Mouse (Mus musculus): ENCODE results near the gene Nelfe. TPM values are rescaled to one million over a fixed set of nuclear protein-coding genes. Genes with fewer than 3 reads are reported as not detected.
A peak's percentile ranks its signal among the peaks of the same experiment; 100 is the strongest.
"Not testable (repeated sequence)": the region's sequence is repeated elsewhere in the genome, so short reads cannot be mapped to it uniquely, and the experiment has no call there.

The Nelfe gene
- 53.8 and 77.2 TPM in 2 replicates for polyA plus RNA-seq (2012; rRNA removed)

GRCm38 (mm10) chr17:34849722-34850516 lies at the start of gene Nelfe, which contains the start of gene Skiv2l:
TSS of gene Nelfe (plus strand) at chr17:34850391.
TSS of gene Skiv2l (minus strand) at chr17:34850210.
- DNase-seq (ENCODE audit: low read depth), result no peak

GRCm38 (mm10) chr17:34800781-34801305 lies 49.3 kb upstream of the Nelfe start:
- DNase-seq (ENCODE audit: low read depth), result not testable (repeated sequence)

GRCm38 (mm10) chr17:34802756-34803155 lies 47.4 kb upstream of the Nelfe start:
- DNase-seq (ENCODE audit: low read depth), result not testable (repeated sequence)

DNA sequence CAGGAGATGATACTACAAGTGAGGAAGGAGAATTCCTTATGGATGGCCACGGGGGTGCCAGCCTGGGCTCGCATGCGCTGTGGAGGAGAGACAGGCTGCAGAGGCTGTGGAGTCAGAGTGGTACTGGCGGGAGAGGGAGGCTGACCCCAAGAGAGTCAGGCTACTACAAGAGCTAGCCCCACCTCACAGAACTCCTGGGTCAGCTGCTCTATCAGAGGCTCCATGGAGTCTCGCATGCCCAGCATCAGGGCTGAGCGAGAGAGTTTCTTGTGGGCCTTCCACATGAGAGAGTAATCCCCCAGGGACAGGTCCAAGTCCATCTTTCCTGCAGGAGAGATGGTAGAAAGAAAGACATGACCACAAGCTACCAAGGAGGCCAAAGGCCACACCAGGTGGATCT lies 46.8 kb upstream of the Nelfe start:
- not testable (repeated sequence) for DNase-seq (ENCODE audit: low read depth)

GRCm38 (mm10) chr17:34804301-34804700 lies 45.9 kb upstream of the Nelfe start, which contains the start of gene Cyp21a1:
TSS of gene Cyp21a1 (minus strand) at chr17:34804561.
- DNase-seq (ENCODE audit: low read depth), result not testable (repeated sequence)

DNA sequence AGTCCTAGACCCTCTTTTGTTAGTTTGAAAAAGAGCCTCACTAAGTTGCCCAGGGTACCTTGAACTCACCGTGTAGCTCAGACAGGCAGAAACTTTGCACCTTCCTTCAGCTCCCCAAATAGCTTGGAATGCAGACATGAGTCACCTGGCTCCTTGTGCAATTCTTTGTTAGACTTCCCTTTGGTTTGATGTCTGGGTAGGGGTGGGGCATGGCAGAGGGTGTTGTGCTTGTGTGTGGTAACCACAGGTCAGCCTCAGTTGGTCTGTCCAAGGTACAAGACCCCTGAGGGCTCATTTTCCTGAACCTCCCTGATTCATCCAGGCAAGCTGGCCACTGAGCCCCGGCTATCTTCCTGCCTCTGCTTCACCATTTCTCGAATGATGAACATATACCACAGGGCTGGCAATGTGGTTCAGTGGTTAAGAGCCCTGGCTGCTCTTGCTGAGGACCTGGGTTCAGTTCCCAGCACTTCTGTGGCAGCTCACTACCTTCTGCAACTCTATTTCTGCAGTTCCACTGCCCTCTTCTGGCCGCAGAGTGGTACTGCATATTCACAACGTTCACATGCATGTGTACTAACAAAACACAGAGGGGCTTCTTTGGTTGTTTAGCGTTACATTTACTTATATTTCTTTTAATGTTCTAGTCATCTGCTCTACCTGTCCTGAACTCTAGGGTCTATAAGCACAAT lies 45.2 kb upstream of the Nelfe start:
- DNase-seq (ENCODE audit: low read depth), result no peak

- no peak for DNase-seq (ENCODE audit: low read depth)
Measured at GRCm38 (mm10) chr17:34807176-34807575, 43.0 kb upstream of the Nelfe start.

GRCm38 (mm10) chr17:34808599-34809205 lies 41.5 kb upstream of the Nelfe start:
- no peak for DNase-seq (ENCODE audit: low read depth)

DNA sequence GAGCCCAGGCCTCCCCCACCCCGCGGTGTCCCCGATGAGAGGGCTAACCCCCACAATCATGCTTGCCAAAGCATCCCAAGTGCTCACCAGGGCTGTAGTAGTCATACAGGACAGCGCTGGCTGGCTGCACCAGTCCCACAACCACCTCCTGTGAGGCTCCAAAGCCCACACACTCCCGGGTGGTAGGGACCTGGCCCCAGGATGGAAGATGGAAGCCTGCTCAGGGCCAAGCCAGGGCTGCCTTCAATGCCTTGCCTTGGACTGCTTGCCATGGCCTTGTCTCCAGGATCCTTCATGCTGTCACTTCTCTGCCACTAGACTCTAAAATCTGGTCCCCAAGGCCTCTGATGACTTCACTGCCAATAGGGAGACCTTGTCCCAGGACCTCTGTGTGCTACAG lies 39.8 kb upstream of the Nelfe start:
- DNase-seq (ENCODE audit: low read depth), result not testable (repeated sequence)

DNA sequence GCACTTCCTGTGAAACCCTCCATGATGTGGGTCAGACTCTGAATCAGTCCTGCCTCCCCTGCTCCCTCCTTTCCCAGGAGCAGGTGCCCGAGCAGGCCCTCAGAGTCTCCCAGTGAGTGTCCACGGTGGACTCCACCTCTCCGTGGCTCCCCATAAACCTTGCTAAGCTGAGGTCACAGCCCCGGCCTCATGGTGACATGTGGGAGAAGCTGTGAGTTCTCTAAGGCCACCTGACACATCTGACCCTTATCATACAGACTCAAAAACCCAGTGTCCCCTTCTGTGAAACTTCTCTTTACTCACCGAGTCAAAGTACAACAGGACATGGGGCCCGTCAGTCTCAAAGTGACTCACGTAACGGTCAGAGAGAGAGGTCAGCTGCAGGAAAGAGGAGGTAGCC lies 39.4 kb upstream of the Nelfe start:
- not testable (repeated sequence) for DNase-seq (ENCODE audit: low read depth)

DNA sequence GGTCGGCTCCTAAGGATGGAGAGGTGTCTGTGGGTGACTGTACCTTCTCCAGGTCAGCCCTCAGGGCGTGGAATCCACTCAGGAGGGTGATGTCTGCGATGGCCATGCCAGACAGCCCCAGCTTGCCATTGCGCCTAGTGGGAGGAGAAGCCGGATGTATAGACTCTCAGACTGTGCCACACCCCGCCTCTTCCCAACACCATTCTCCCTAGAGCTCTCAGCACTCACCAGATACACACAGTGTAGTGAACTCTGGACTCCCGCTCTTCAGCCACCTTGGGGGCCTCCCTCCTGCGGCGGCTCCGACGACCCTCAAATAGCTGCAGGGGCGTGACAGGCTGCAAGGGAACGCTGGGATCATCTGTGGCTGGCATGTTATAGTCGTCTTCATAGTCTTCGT lies 38.9 kb upstream of the Nelfe start:
- DNase-seq (ENCODE audit: low read depth), result no peak

DNA sequence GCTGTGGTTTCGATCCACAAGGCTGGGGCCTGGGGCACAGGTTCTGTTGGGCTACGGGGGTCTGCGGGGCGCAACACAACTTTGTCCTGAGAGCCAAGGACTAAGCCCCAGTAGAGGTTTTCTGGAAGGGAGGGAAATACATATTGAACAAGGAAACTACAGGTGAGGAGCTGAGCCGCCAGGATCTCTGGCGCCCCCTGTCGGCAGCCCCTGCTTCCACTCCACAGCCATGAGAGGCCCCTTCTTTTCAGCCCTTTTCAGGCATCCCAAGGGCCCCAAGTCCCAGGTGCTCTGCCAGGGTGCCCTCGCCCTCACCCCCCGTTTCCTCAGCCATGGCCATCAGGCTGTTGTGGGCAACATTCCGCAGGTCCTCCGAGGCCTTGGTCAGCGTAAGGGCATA lies 36.4 kb upstream of the Nelfe start:
- DNase-seq (ENCODE audit: low read depth), result not testable (repeated sequence)

GRCm38 (mm10) chr17:34814818-34815370 lies 35.3 kb upstream of the Nelfe start:
- DNase-seq (ENCODE audit: low read depth), result no peak

DNA sequence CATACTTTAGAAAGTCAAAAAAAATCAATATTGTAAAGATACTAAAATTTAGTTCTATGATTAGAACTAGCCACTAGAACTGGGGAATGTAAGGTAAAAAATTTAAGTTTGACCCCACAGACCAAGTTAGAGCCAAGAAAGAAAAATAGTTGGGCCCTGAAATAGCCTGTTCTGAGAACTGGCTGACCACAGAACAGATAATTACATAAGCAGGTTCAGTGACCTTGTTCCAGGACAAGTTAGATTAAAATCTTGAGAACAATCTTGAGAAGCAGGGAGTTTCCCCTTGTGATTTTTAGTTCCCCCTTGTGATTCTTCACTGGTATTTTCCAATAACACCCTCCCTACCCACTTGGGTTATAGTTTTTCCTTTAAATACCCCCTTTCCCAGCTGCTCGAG lies 19.4 kb upstream of the Nelfe start:
- DNase-seq (ENCODE audit: low read depth), result not testable (repeated sequence)

DNA sequence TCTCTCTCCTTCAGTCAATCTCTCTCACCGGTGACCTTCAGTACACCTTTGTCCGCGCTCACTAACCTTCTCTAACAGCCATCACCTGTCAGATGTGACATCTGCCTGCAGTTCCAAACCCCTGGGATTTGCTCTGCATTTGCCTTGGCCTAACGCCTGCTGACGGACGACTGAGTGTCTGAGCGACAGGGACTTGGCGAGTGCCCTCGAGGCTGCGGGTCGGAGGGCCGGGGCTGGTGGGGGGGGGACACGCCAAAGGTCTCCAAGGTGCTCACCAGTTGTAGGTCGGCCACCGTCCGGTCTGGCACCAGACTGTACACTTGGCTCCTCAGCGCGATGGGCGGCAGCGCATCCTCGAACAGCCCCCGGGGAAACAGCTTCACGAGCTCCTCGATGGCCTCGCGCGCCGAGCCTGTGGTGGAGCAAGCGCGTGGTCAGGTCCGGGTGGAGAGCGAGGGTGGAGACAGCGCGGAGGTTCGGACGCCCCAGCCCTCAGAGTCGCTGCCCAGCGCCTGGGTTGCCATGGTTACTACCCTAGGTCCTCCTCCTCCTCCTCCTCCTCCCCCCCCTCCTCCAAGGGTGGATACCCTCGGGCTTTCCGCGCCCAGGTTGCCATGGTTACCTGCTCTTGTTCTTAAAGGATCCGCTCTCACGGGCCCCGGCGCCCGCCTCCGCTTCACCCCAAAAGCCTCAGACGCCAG lies 13.9 kb upstream of the Nelfe start:
- no peak for DNase-seq (ENCODE audit: low read depth)

DNA sequence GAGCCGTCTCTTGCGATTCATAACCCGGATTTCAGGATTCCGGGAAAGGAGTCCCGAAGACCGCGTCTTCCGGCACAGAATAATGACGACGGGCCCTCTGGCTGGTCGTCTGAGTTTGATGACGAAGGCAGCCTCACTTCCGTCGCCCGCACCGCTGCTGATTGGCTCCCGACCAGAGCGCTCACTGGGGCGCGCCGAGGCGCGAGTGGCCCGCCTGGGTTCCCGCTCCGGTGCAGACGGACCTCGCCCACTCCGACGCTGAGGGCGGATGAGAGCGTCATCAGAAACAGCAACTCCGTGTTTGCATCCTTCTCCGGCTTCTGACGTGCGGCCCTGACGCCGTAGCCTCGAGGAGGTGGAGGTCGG lies 13.4 kb upstream of the Nelfe start, which contains the start of the genes Stk19 and Dxo:
Gene Stk19 (minus strand): TSS at position 90 of the 366 bp plus-strand sequence.
Gene Dxo (plus strand): TSS at position 164 of the 366 bp plus-strand sequence.
- DNase-seq (ENCODE audit: low read depth), result peak; percentile 42

- DNase-seq (ENCODE audit: low read depth), result no peak
Measured at GRCm38 (mm10) chr17:34837464-34838324, 12.5 kb upstream of the Nelfe start.

GRCm38 (mm10) chr17:34838785-34839184 lies 11.4 kb upstream of the Nelfe start:
- no peak for DNase-seq (ENCODE audit: low read depth)

GRCm38 (mm10) chr17:34840736-34841307 lies 9.4 kb upstream of the Nelfe start:
- no peak for DNase-seq (ENCODE audit: low read depth)

DNA sequence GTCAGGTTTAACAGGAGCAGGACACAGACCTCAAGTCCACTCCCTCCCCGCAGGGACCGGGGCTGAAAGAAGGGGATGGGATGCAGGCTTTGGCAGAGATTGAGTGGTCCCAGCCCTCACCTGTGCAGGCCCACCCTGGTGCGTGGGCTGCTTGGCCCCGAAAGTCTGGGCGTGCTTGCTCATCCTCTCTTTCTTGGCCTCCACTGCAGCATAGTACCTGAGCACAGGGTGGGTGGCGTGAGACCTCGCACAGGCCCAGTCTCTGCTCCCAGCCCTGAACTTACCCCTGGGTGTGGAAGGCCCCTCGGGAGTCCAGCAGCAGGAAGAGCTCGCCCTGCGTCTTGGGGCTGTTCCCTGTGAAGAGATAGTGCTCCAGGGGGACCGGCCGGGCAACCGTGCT lies 5.3 kb upstream of the Nelfe start:
- DNase-seq (ENCODE audit: low read depth), result no peak

Data from gonadal fat pad, adult 2 months (tissue).